ENCODE assay signal across 8 mouse cellular contexts in genomic region chr10:71284511-71285125, GRCm38 (mm10). TPM values are rescaled to one million over a fixed set of nuclear protein-coding genes. Genes with fewer than 3 reads are reported as not detected.
A peak's percentile ranks its signal among the peaks of the same experiment; 100 is the strongest.
DNase-seq lines count a peak whose midpoint lies in the region; ATAC-seq and TF ChIP-seq lines count a peak whose summit lies in the region.

No protein-coding gene starts in this region.

- peaks cover 52% of the 10 kb centered on the region for H3K79me2 ChIP-seq in macrophage (ENCODE audit: inconsistent target)

- peak; percentile 73 for ATAC-seq in forebrain, embryonic 14.5 days
- ATAC-seq in hindbrain, embryonic 13.5 days (ENCODE audit: low FRiP score): peak; percentile 90

- peak; percentile 59 for DNase-seq in retina, embryonic 14.5 days (ENCODE audit: low spot score)
- DNase-seq in retina, postnatal 1 day: no peak
- DNase-seq in forebrain, embryonic 14.5 days (ENCODE audit: low spot score): peak; percentile 53
- DNase-seq in splenic B cell, adult 2 months (ENCODE audit: low read depth, low spot score): peak; percentile 23
- no peak for DNase-seq in adrenal gland, postnatal 25 days

- WGBS in forebrain, embryonic 14.5 days: under 1% methylated on average over 40 of the region's 41 CpGs
- WGBS in hindbrain, embryonic 13.5 days: 0% methylated on average over 35 of the region's 41 CpGs
- WGBS in macrophage (ENCODE audit: missing documents): under 1% methylated on average over 41 of the region's 41 CpGs

- no peaks in the 10 kb centered on the region for H3K27me3 ChIP-seq in forebrain, embryonic 14.5 days (replicated peaks; ENCODE audit: control insufficient read depth, insufficient read depth, low read length)
- H3K27me3 ChIP-seq in hindbrain, embryonic 13.5 days: 0 out of 2 replicates have a peak, but pooled peaks cover 4% of the 10 kb centered on the region
- H3K27me3 ChIP-seq in splenic B cell, adult 2 months (ENCODE audit: control insufficient read depth, insufficient read depth, low read length, poor library complexity, severe bottlenecking): no peaks in the 10 kb centered on the region

- H3K27ac ChIP-seq in bone marrow macrophage, adult 2 months (ENCODE audit: insufficient read depth, low read depth, low read length): no peak overlapping the region
- peak overlapping the region; percentile 89 for H3K27ac ChIP-seq in forebrain, embryonic 14.5 days (ENCODE audit: low read depth, low read length)
- H3K27ac ChIP-seq in hindbrain, embryonic 13.5 days: peak overlapping the region; percentile 93
- H3K27ac ChIP-seq in macrophage: no peak overlapping the region

- TF ChIP-seq CTCF in bone marrow macrophage, adult 2 months (IDR thresholded peaks at IDR 0.05; ENCODE audit: low read depth, low read length): no peak

- peak overlapping the region; percentile 81 for H3K4me3 ChIP-seq in bone marrow macrophage, adult 2 months (ENCODE audit: insufficient read depth, low read length)
- H3K4me3 ChIP-seq in forebrain, embryonic 14.5 days (ENCODE audit: low read depth, low read length): peak overlapping the region; percentile 95
- peak overlapping the region; percentile 96 for H3K4me3 ChIP-seq in hindbrain, embryonic 13.5 days
- peak overlapping the region; percentile 69 for H3K4me3 ChIP-seq in macrophage (ENCODE audit: inconsistent target)

- H3K36me3 ChIP-seq in forebrain, embryonic 14.5 days (ENCODE audit: control insufficient read depth, insufficient read depth, low read length): no peaks in the 10 kb centered on the region
- no peaks in the 10 kb centered on the region for H3K36me3 ChIP-seq in hindbrain, embryonic 13.5 days
- no peaks in the 10 kb centered on the region for H3K36me3 ChIP-seq in macrophage (ENCODE audit: inconsistent target)
- no peaks in the 10 kb centered on the region for H3K36me3 ChIP-seq in splenic B cell, adult 2 months (ENCODE audit: control insufficient read depth, insufficient read depth, low read length, poor library complexity, severe bottlenecking)

- no peak for TF ChIP-seq POLR2A in bone marrow macrophage, adult 2 months (IDR thresholded peaks at IDR 0.05; ENCODE audit: borderline replicate concordance, low read depth, low read length)

- H3K4me1 ChIP-seq in bone marrow macrophage, adult 2 months (ENCODE audit: control insufficient read depth, insufficient read depth, low read length): peaks cover 19% of the 10 kb centered on the region
- H3K4me1 ChIP-seq in forebrain, embryonic 14.5 days (ENCODE audit: control insufficient read depth, insufficient read depth, low read length): peaks cover 24% of the 10 kb centered on the region
- H3K4me1 ChIP-seq in hindbrain, embryonic 13.5 days (replicated peaks): peaks cover 43% of the 10 kb centered on the region

- peak overlapping the region; percentile 68 for H3K4me2 ChIP-seq in forebrain, embryonic 14.5 days (ENCODE audit: low read length)
- peak overlapping the region; percentile 63 for H3K4me2 ChIP-seq in hindbrain, embryonic 13.5 days

- H3K9me3 ChIP-seq in forebrain, embryonic 14.5 days (replicated peaks; ENCODE audit: control insufficient read depth, low read length): no peaks in the 10 kb centered on the region
- no peaks in the 10 kb centered on the region for H3K9me3 ChIP-seq in hindbrain, embryonic 13.5 days

- H3K9ac ChIP-seq in forebrain, embryonic 14.5 days (ENCODE audit: low read length): peak overlapping the region; percentile 99
- peak overlapping the region; percentile 99 for H3K9ac ChIP-seq in hindbrain, embryonic 13.5 days

RNA-seq across cellular contexts. Expression of gene Ube2d1, which starts 0.4 kb away (rescaled TPM):
- polyA plus RNA-seq in bone marrow macrophage, adult 2 months (2012; ENCODE audit: insufficient read depth, insufficient read length, missing spikeins): 54.5 and 57.7 TPM in 2 replicates
- polyA plus RNA-seq in forebrain, embryonic 14.5 days (2014; fragmentation: Nextera tagmentation; extraction: Ambion mirVana): 239 and 264 TPM in 2 replicates
- 182 and 186 TPM in 2 replicates for polyA plus RNA-seq in hindbrain, embryonic 13.5 days (2015; fragmentation: Nextera tagmentation; extraction: Ambion mirVana)
- total RNA-seq in macrophage (2018; cell fraction: chromatin; rRNA removed): 10 to 100 TPM in 23 of 26 experiments, 1 to 10 TPM in 3; 2.6 to 87.9 (median 22.5) TPM
- total RNA-seq in macrophage (2018; cell fraction: cytosol; rRNA removed): 10 to 100 TPM; 18.3 to 38.4 (median 24.8) TPM
- total RNA-seq in macrophage (2018; cell fraction: nucleus; rRNA removed): 10 to 100 TPM; 11.4 to 88.7 (median 31.4) TPM
- polyA plus RNA-seq in macrophage (2018): 32.3 to 62.9 TPM (median 34.0 TPM) in 3 replicates
- total RNA-seq in adrenal gland, postnatal 25 days (2021): 24.2 and 26.2 TPM in 2 replicates

RNA-seq across cellular contexts. Expression of gene Tfam, which starts 46.5 kb away (rescaled TPM):
- polyA plus RNA-seq in bone marrow macrophage, adult 2 months (2012; ENCODE audit: insufficient read depth, insufficient read length, missing spikeins): 33.5 and 34.4 TPM in 2 replicates
- polyA plus RNA-seq in forebrain, embryonic 14.5 days (2014; fragmentation: Nextera tagmentation; extraction: Ambion mirVana): 56.8 and 67.0 TPM in 2 replicates
- 56.1 and 56.5 TPM in 2 replicates for polyA plus RNA-seq in hindbrain, embryonic 13.5 days (2015; fragmentation: Nextera tagmentation; extraction: Ambion mirVana)
- total RNA-seq in macrophage (2018; cell fraction: chromatin; rRNA removed): 10 to 100 TPM in 2 of 26 experiments, 1 to 10 TPM in 24; 1.4 to 11.6 (median 7.1) TPM
- 10 to 100 TPM in 22 of 26 experiments, 1 to 10 TPM in 4; 6.5 to 24.2 (median 14.6) TPM for total RNA-seq in macrophage (2018; cell fraction: cytosol; rRNA removed)
- 10 to 100 TPM in 6 of 26 experiments, 1 to 10 TPM in 20; 1.8 to 17.5 (median 7.5) TPM for total RNA-seq in macrophage (2018; cell fraction: nucleus; rRNA removed)
- 22.4 to 46.9 TPM (median 28.1 TPM) in 3 replicates for polyA plus RNA-seq in macrophage (2018)
- total RNA-seq in adrenal gland, postnatal 25 days (2021): 66.1 and 78.0 TPM in 2 replicates

Comparison
In these comparisons a context has a peak if more than half of its experiments do, and no peak if none do; other contexts are left out.
1. DNase-seq: peak in retina, embryonic 14.5 days (single experiment), forebrain, embryonic 14.5 days (single experiment) and splenic B cell, adult 2 months (single experiment); none in retina, postnatal 1 day (single experiment) and adrenal gland, postnatal 25 days (single experiment).
2. H3K27ac ChIP-seq: peak in forebrain, embryonic 14.5 days (single experiment) and hindbrain, embryonic 13.5 days (single experiment); none in bone marrow macrophage, adult 2 months (single experiment) and macrophage (single experiment).
3. Peak in every context shown above with its lines, with median percentiles within 50 percentile points of each other: H3K4me3 ChIP-seq.